Mouse (Mus musculus) layer of hippocampus, adult 11-12 months (tissue): ENCODE results near the gene Ryr1.
"Not testable (repeated sequence)": the region's sequence is repeated elsewhere in the genome, so short reads cannot be mapped to it uniquely, and the experiment has no call there.

ENCODE experiments used
- DNase-seq: peaks from one replicate; pipeline ENCODE4 v3.0.0; 2022; ENCODE audit warnings: low spot score

Gene Ryr1

DNA sequence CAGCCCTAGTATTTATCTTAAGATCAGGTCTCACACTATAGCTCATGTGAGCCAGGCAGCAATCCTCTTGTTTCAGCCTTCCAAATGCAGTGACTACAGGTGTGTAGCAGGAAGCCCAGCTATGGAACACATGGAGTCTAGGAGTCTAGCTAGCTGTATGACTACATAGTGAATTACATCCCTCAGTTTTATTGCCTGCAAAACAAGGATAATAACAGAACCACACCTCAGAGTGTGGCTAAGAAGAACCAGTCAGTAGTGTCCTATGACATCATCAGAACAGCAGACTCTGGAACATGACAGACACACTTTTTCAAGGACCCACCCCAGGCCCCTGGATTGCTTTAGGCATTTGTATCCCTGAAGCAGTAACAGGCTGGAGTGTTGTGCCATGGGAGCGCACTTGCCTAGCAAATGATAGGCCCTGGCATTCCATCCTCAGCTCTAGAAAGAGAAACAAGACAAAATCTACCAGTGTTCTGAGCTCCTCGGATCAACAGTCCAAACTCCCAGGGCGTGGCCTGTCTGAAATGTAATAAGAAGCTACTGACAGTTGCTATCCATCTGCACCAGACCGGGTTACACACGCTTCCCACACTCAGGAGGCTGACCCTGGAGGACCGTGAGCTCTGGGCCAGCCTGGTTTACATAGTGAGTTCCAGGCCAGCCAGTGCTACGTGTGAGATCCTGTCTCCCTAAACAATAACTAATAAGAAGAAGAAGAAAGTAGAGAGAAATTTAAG lies 21.8 kb upstream of the Ryr1 start:
- DNase-seq = no peak

DNA sequence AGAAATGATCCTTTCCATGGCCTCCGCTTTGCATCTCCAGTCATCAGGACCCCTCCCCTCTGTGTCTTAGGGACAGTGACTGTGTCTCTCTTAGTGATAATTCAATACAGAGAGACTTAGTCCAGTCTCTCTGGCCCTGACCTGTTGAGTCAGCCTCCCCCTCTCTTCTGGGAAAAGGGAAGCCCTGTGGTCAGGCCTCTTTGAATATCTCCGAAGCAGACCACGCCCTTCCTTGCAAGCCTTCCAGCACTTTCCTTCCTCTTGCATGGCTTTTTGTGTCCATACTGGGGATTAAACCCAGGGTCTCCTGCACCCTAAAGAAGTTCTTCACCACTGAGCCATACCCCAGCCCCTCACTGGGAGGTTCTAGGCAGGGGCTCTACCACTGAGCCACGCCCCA lies 19.0 kb upstream of the Ryr1 start:
- no peak for DNase-seq

DNA sequence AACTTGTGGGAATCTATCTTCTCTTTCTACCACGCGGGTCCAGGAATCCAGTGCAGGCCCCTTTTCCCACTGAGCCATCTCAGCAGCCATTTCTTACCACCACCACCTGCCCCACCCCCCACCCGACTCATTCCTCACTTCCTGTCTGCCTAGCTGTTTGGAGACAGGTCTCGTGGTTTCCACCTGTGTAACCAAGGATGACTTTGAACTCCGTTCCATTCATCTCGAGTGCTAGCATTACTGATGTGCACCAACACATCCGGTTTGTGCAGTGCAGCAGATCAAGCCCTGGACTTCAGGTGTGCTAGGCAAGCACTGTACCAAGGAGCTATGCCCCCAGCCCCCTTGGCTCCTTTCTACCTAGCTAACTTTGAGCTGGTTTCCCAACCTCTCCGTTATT lies 16.4 kb upstream of the Ryr1 start:
- DNase-seq = no peak

DNA sequence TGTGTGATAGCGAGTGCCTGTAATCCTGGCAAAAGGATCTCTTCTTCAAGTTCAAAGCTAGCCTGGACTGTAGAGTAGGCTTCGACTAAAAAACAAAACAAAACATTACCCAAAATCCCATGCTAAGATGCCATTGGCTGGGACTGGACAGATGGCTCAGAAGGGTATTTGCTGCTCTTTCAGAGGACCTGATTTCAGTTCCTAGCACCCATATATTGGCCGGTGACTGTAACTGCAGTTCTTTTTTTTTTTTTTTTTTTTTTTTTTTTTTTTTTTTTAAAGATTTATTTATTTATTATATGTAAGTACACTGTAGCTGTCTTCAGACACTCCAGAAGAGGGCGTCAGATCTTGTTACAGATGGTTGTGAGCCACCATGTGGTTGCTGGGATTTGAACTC lies 14.3 kb upstream of the Ryr1 start:
- DNase-seq = not testable (repeated sequence)

DNA sequence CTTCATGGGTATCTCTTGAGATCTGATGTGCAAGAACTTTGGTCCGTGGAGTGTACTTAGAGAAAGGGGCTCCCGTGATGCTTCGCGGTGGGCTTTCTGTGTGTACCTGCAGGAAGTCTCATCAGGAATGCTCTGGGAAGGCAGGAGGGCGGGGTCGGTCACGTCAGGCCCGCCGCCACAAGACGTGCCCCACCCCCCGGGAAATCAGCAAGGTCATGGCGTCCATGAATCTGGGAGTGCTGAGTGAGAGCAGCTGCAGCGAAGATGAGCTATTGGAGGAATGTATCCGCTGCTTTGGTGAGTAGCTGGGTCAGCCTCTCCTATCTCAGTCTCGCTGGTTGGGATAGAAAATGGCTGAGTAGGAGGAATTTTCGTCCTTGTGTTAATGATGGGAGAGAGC lies 12.4 kb upstream of the Ryr1 start:
- no peak for DNase-seq

DNA sequence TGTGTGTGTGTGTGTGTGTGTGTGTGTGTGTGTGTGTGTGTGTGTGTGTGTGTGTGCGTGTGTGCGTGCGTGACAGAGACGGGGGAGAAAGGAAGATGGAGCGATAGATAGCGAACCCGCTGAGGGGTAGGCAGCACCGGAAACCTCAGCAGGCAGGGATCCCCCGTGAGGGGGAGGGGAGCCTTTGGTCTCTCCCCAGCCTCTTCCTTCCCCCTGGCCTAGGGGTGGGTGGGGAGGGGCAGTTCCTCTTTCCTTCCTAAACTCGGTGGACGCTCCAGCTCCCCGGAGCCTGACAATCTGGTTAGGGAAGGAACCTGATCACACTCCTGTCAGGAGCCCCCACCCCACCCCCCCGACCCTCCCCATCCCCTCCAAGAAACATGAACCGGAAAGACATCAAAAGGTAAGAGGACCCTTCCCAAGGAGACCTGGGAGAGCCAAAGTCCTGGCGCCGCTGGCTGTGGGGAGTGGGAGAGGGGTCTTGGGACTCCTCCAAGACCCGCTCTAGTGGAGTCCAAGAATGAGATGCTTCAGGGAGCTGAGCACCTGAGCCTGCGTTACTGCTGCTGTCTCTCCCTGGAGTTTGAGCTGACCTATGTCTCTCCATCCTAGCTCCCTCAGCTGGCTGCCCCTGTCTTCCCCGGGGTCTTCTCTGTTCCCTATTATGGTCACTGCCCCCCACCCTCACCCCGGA lies 9.9 kb upstream of the Ryr1 start, which contains the start of gene Rasgrp4:
Rasgrp4 (plus strand) TSS at position 159 of the 694 bp plus-strand sequence.
- no peak for DNase-seq

DNA sequence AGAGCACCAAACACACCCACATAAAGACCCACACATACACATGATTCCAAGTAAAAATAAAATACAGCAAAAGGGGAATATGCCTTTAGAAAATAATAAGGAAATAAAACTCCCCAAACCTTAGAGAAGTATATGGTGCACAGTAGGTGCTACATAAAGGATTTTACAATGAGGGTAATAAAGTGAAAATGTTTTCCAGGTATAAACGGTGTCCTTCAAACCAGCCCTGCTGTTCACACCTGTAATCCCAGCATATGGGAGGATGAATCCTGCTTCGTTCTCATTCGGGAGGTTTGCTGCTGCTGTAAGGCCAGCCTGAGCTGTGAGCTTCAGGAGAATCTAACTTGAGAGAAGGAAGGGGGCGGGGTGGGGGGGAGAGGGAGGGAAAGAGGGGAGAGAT lies 9.3 kb upstream of the Ryr1 start:
- DNase-seq = no peak

DNA sequence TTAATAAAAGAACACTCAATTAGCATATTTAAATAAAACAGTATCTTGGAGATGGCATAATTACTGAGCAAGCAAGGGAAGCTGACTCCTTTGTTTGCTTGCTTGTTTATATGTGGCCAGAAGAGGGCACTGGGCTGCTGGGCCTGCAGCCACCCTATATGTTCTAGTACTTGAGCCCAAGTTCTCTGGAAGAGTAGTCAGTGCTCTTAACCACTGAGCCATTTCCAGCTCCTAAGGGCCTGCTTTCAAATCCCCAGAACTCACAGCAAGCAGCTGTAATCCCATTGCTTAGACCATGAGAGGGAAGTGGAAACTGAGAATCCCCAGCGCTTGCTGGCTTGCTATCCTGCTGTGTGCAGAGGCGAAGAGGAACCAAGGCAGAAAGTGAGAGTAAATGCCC lies 3.7 kb upstream of the Ryr1 start:
- DNase-seq = no peak

DNA sequence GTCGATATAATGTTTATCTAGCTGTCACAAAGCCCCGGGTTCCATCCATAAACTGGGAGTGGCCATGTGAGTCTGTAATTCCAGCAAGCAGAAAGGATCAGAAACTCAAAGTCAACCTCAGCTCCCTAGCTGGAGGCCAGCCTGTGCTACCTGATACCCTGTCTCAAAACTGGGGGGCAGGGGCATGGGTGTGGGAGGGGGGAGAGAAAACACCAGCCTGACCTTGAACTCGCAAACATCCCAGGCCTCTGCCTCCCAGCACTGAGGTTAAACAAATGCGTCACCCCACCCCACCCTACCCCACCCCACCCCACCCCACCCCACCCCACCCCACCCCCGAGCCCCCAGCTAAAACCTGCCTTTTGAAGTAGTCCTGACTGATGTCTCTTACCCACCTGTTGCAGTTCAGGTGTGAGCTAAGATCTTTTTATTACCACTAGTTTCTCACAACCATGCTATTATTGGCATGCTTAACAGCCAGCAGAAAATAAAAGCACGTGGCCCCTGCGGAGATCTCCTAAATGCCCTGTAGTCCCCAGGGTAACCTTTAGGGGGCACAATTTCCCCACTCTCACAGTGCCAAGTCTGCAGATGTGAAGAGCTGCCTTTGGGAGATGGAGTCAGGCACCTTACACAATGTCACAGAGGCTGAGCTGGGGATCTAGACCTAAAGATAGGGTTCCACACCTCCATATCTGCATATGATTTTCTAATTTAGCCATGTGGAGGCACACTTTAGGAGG lies 1.4 kb upstream of the Ryr1 start:
- peak; percentile 43 for DNase-seq

DNA sequence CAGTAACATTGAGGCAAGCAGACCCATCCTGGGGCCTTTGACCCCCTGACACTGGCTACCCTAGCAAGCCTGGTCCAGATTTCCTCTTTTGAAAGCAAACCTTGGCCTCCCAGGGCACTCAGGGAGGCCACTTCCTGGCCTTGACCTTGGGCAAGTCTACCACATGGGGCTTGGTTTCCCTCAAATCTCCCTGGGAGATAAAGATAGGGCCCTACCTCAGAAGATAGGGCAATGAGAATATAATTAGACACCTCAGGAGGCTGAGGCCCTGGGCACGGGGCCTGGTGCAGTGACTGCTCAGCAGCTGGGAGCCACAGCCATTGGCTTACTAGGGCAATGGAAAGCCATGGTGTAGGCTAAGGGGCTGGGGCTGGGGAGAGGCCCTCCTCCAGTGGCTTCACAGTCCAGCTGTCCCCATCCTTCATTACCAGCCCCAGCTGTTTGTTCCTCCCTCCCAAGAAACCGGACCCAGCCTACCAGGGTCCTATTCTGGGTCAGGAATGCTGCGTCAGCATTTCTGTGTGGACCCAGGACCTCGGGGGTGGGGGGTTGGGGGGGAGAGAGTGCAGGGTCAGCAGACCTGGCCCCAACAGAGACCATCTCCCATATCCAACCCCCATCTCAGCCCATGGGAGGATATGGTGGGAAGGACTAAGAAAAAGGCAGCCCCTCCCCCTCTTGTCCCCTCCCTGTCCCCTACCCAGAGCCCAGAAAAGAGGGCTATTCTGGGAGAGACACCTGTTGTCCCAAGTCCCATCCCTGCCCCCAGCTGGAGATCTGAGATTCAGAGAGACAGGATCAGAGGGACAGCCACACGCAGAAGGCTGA lies 1.2 kb downstream of the Ryr1 start:
- DNase-seq = no peak

DNA sequence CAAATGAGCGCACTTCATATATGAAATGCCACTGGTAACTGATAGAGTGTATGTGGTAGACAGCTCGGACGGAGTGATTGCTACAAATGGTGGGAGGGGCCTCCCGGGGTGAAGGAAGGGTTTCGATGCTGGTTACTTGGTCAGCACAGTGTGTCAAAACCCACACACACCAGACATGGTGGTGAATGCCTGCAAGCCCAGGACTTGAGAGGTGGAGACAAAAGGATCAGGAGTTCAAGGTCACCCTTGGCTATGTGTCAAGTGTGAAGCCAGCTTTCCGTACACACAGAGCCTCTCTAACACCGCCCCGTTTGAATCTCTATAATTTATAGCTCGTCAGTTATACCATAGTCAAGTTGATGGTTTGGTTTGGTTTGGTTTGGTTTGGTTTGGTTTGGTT lies 2.2 kb downstream of the Ryr1 start:
- no peak for DNase-seq

DNA sequence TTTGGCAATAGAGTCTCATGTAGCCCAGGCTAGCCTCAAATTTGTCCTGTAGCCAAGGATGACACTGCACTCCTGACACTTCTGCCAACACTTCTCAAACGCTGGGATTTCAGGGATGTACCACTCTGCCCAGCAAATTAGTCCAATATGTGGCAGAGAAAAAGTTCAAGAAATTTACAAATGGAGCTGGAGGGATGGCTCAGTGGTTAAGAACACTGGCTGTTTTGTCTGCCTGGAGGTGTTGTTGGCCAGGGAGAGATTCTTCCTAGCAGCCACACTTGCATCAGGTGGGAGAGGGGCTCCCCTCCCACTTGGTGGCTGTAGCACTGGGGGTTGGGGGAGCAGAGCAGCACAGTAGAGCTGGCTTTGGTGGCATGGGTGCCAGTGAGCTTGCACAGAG lies 5.5 kb downstream of the Ryr1 start:
- no peak for DNase-seq

DNA sequence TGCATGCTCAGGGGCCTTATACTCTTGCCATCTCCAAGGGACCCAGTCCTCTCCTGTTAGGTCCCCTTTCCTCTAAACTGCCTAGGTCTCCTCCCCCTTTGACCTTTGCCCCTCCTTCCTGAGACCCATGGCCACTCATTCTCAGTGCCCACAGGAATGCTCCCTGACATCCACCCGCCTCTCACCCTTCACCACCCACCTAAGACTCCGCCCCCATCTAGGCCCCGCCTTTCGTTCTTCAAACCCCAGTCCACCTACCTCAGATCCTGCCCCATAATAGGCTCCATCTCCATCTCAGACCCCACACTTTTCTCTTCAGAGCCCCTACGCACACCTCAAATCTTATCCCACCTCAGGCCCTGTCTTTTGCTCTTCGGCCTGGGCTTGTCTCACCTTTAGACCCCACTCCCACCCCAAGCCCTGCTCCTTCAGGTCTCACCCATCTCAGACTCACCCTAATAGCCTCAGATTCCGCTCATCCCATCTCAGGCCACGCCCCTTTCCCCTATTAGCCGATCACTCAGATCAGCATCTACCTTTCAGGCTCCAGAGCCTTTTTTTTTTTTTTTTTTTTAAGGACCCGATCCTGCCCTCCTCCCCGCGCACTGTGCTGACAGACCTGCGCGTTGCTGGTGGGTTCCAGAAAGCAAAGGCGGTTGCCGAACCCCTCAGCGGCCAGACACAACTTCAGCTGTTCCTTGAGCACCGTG lies 6.7 kb downstream of the Ryr1 start:
- no peak for DNase-seq

DNA sequence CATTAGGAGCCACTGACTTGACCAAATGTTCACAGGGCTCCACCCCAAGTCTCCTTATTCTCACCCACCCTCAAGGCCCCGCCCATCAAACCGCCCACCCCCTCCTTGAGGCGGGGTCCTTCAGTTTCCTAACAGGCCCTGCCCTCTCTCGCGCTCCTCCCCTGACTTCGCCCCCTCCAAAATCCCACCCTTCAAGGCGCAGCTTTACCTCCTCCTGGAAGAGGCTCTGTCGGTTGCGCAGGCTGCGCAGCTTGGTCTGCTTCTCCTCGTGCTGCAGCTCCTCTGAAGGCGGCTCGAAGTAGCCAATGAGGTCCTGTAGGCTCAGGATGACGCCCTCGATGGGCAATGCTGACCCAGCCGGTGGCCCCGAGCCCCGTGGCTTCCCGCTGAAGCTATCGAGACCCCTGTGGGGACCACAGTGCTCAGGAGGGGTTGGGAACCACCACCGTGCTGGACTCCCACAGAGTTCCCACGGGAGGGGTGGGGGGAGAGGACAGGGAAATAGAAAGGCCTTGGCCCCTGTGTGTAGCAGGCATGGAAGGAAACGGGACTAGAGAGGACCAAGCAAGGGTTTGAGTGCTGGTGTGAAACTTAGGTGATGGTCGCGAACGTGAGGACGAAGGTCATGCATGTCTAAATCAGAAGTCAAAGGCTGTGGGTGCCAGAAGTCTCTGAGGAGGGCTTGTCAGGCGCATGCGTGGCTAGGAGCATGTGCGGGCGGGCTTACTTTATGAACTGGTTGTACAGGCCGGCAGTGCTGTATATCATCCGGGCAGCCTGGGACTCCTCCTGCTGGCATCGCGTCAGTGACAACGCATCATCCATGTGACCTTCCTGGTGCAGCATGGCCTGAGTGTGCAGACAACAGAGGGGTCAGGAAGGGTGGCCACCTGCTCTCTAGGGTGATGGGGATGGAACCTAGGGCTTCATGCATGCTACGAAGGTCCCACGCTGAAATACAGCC lies 15.7 kb downstream of the Ryr1 start:
- peak; percentile 29 for DNase-seq

DNA sequence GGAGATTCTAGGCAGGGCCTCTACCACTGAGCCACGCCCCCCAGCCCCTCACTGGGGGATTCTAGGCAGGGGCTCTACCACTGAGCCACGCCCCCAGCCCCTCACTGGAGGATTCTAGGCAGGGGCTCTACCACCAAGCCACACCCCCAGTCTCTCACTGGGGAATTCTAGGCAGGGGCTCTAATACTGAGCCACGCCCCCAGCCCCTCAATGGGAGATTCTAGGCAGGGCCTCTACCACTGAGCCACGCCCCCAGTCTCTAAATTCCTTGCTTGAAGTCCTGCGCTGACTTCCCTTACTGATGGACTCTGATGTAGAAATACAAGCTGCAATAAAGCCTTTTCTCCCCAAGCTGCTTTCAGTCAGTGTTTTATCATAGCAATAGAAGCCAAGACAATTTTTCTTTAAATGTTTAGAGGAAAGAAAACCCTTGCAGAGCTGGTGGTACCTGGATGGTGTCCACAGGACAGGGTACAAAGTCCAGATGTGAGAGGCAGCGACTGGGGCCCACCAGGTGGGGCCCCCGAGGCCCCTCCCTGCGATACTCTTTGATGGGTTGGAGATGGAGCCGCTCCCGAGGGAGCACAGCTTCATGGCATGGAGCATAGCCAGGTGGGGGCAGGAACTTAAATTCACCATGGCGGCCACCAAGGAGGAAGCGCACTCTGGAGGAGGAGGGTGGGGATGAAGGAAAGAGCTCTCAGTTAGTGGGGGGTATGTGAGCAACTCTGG lies 23.5 kb downstream of the Ryr1 start:
- DNase-seq = no peak

DNA sequence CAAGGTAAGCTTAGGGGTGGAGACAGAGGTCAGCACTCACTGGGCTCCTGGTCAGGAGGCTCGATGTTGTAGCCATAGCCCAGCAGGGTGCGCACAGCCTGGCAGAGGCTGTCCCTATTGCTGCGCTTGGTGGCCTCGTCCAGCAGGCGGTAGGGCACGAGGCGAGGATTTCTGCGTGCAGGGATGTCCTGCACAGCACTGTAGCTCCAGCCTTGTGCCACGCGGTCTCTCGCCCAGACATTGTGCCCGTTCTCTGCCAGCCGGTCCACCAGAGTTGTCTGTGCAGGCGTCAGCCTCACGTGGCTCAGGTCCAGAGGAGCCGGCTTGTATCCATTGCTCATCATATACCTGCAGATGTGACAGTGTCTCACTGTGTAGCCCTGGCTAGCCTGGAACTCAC lies 27.8 kb downstream of the Ryr1 start:
- DNase-seq = no peak

DNA sequence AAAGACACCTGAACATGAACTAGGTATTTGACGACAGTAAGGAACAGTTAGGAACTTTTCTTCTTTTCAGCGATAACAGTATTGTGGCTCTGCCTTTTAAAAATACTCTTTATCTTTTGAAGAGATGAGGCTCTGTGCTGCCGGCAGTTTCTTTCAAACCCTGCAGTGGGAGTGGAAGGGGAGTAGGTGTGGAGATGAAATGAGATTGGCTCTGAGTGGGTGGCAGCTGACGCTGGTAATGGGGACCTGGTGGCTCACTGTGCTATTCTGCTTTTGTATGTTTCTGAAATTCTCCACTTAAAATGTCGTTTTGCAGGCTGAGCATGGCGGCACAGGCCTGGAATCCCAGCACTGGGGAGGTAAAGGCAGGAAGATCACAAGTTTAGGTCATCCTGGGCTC lies 36.2 kb downstream of the Ryr1 start:
- DNase-seq = no peak

DNA sequence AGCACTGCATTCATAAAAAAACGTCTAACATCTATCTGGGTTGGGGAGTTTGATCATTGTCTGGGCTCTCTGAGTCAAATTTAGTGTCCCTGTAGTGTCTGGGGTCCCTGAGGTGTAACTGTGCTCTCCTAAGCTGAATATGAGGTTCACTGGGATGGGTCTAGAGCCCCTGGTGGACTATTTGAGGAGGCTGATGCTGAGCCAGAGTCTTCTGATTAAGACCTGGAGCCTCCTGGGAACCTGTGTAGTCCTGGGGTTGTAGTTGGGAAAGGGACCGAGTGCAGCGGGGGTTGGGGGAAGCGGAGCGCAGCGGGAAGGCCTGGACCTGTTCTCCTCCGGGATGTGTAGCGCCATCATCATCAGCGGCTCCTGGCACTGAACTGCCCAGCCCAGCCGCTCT lies 38.1 kb downstream of the Ryr1 start:
- no peak for DNase-seq

DNA sequence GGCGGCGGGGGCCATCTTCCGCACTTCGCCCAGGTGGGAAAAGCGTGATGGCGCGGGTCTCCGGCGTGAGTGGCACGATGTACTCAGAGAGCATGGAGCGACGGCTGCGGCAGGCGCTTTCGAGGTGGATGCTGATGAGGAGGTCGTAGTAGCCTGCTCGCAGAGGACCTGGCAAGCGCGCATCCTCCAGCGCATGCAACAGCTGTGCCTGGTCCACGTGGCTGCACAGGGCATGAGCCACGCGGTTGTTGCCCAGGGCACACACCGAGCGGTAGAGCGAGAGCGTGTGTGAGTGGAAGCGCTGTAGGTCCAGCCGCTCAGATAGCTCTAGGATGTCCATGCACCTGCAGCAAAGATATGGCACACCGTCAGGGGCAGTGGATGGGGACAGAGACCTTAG lies 39.0 kb downstream of the Ryr1 start:
- no peak for DNase-seq

DNA sequence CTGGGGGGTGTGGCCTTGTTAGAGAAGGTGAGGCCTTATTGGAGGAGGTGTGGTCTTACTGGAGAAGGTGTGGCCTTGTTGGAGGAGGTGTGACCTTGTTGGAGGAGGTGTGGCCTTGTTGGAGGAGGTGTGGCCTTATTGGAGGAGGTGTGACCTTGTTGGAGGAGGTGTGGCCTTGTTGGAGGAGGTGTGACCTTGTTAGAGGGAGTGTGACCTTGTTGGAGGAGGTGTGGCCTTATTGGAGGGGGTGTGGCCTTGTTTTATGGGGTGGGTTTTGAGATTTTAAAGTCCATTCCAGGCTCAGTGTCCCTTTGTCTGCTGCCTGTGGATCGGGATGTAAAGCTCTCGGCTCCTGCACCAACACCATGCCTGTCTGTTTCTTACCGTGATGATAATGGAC lies 40.6 kb downstream of the Ryr1 start:
- DNase-seq = no peak
